13 mouse cellular contexts compared by ENCODE assay signal in the genomic region with DNA sequence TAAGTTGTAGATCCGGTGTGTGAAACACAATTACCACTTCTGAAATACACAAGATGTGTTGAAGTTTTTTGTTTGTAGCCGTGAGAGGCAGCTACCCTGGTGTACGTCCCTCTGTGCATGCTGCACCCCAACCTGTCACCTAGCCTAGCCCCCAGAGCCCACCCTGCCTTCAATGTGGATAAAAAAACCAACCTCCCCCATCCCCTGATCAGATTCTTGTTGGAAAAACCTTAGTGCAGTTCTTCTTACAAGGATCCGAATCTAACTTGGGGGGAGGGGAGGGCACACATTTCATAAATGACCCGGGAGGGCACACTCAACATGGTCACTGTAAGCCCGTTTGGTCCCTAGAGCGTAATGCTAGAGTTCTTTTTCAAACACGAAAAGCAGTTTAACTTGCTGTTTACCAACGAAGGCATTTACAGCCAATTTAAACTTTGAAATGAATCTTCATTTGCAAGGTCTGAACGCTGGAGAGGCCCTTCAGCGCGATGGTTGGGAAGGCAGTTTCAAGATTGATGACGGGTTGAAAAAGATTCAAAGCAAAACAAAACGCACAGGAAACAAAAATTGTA. TPM values are rescaled to one million over a fixed set of nuclear protein-coding genes. Genes with fewer than 3 reads are reported as not detected.
A peak's percentile ranks its signal among the peaks of the same experiment; 100 is the strongest.
DNase-seq lines count a peak whose midpoint lies in the region; ATAC-seq and TF ChIP-seq lines count a peak whose summit lies in the region.
"Had no signal": no experiment of that assay in that cellular context is flagged by ENCODE, and none has a peak within 500 bp of the region (broad histone marks: within the 10 kb centered on the region; RNA-seq: fewer than 3 reads in every experiment).

No protein-coding gene starts in this region.

- H3K9ac ChIP-seq in kidney, postnatal 0 days (ENCODE audit: low read depth, low read length) = no peak overlapping the region
- peak overlapping the region; percentile 59 for H3K9ac ChIP-seq in forebrain, embryonic 12.5 days
- H3K9ac ChIP-seq in limb, embryonic 15.5 days = no peak overlapping the region
- H3K9ac ChIP-seq in stomach, postnatal 0 days (ENCODE audit: low read length) = no peak overlapping the region
- H3K9ac ChIP-seq: hindbrain, embryonic 14.5 days; liver, postnatal 0 days; neural tube, embryonic 13.5 days had no signal

- no peak overlapping the region for H3K27ac ChIP-seq in kidney, postnatal 0 days
- H3K27ac ChIP-seq in forebrain, embryonic 12.5 days = no peak overlapping the region
- H3K27ac ChIP-seq in limb, embryonic 15.5 days = no peak overlapping the region
- no peak overlapping the region for H3K27ac ChIP-seq in stomach, postnatal 0 days (replicated peaks)
- H3K27ac ChIP-seq: hindbrain, embryonic 14.5 days; neural tube, embryonic 13.5 days had no signal

- no peak for ATAC-seq in kidney, postnatal 0 days (replicated peaks; ENCODE audit: low FRiP score, low read depth)
- no peak for ATAC-seq in forebrain, embryonic 12.5 days (ENCODE audit: low FRiP score)
- no peak for ATAC-seq in limb, embryonic 15.5 days (ENCODE audit: insufficient number of reproducible peaks, low FRiP score, low TSS enrichment, low read depth)
- ATAC-seq in stomach, postnatal 0 days (ENCODE audit: low FRiP score, low TSS enrichment) = no peak
- ATAC-seq: liver, postnatal 0 days had no signal

- H3K4me1 ChIP-seq in kidney, postnatal 0 days (replicated peaks; ENCODE audit: insufficient read depth, low read length) = no peaks in the 10 kb centered on the region
- peaks cover 31% of the 10 kb centered on the region for H3K4me1 ChIP-seq in forebrain, embryonic 12.5 days
- peaks cover 18% of the 10 kb centered on the region for H3K4me1 ChIP-seq in limb, embryonic 15.5 days
- no peaks in the 10 kb centered on the region for H3K4me1 ChIP-seq in stomach, postnatal 0 days (replicated peaks; ENCODE audit: control insufficient read depth, insufficient read depth)

- DNase-seq in kidney, postnatal 0 days (ENCODE audit: low spot score) = no peak
- DNase-seq in kidney, adult 9 months = no peak
- peak; percentile 22 for DNase-seq in retina, postnatal 1 day
- no peak for DNase-seq in thymus, postnatal 0 days (ENCODE audit: low spot score)
- no peak for DNase-seq in stomach, postnatal 0 days (ENCODE audit: low spot score)
- DNase-seq: adrenal gland, postnatal 10 days; kidney, postnatal 25 days; liver, postnatal 0 days; right cerebral cortex, postnatal 14 days had no signal

- H3K4me3 ChIP-seq in kidney, postnatal 0 days (replicated peaks; ENCODE audit: low read depth, low read length) = no peak overlapping the region
- H3K4me3 ChIP-seq in forebrain, embryonic 12.5 days (replicated peaks) = peak overlapping the region; percentile 37
- H3K4me3 ChIP-seq in limb, embryonic 15.5 days = no peak overlapping the region
- H3K4me3 ChIP-seq in stomach, postnatal 0 days (ENCODE audit: low read depth, low read length) = no peak overlapping the region

- H3K4me2 ChIP-seq in kidney, postnatal 0 days (ENCODE audit: low read length) = peak overlapping the region; percentile 51
- peak overlapping the region; percentile 63 for H3K4me2 ChIP-seq in forebrain, embryonic 12.5 days
- H3K4me2 ChIP-seq in limb, embryonic 15.5 days = peak overlapping the region; percentile 41
- no peak overlapping the region for H3K4me2 ChIP-seq in stomach, postnatal 0 days (replicated peaks; ENCODE audit: low read depth)

- no peaks in the 10 kb centered on the region for H3K9me3 ChIP-seq in kidney, postnatal 0 days (replicated peaks; ENCODE audit: low read length)
- no peaks in the 10 kb centered on the region for H3K9me3 ChIP-seq in forebrain, embryonic 12.5 days
- no peaks in the 10 kb centered on the region for H3K9me3 ChIP-seq in limb, embryonic 15.5 days
- no peaks in the 10 kb centered on the region for H3K9me3 ChIP-seq in stomach, postnatal 0 days (ENCODE audit: control insufficient read depth, low read length)
- H3K9me3 ChIP-seq: neural tube, embryonic 13.5 days had no signal

- 11% methylated on average over 14 of the region's 14 CpGs for WGBS in kidney, postnatal 0 days
- WGBS in forebrain, embryonic 12.5 days = 8% methylated on average over 14 of the region's 14 CpGs
- WGBS in limb, embryonic 15.5 days = 16% methylated on average over 14 of the region's 14 CpGs
- 5% methylated on average over 14 of the region's 14 CpGs for WGBS in stomach, postnatal 0 days

- TF ChIP-seq CTCF in kidney, postnatal 0 days (IDR thresholded peaks at IDR 0.05; ENCODE audit: low read depth) = no peak
- no peak for TF ChIP-seq CTCF in stomach, postnatal 0 days (IDR thresholded peaks at IDR 0.05; ENCODE audit: low read depth)

- peaks cover 46% of the 10 kb centered on the region for H3K27me3 ChIP-seq in kidney, postnatal 0 days (ENCODE audit: insufficient read depth, low read length)
- H3K27me3 ChIP-seq in forebrain, embryonic 12.5 days = peaks cover 76% of the 10 kb centered on the region
- peaks cover 83% of the 10 kb centered on the region for H3K27me3 ChIP-seq in limb, embryonic 15.5 days
- H3K27me3 ChIP-seq in stomach, postnatal 0 days (ENCODE audit: control insufficient read depth, insufficient read depth, low read length) = peaks cover 45% of the 10 kb centered on the region

- no peak for TF ChIP-seq EP300 in stomach, postnatal 0 days (optimal IDR thresholded peaks at IDR 0.05)

- no peaks in the 10 kb centered on the region for H3K36me3 ChIP-seq in kidney, postnatal 0 days (ENCODE audit: insufficient read depth, low read length)
- H3K36me3 ChIP-seq in forebrain, embryonic 12.5 days (replicated peaks) = no peaks in the 10 kb centered on the region
- H3K36me3 ChIP-seq in limb, embryonic 15.5 days = no peaks in the 10 kb centered on the region
- no peaks in the 10 kb centered on the region for H3K36me3 ChIP-seq in stomach, postnatal 0 days (ENCODE audit: control insufficient read depth, insufficient read depth, low read length)
- H3K36me3 ChIP-seq: neural tube, embryonic 13.5 days had no signal

RNA-seq across cellular contexts. Expression of a gene that starts 7.5 kb away (rescaled TPM):
- polyA plus RNA-seq in kidney, postnatal 0 days (2015; fragmentation: Nextera tagmentation; extraction: Ambion mirVana) = 24.2 and 25.4 TPM in 2 replicates
- polyA plus RNA-seq in forebrain, embryonic 12.5 days (2016; fragmentation: Nextera tagmentation; extraction: Ambion mirVana) = 59.0 and 69.4 TPM in 2 replicates
- polyA plus RNA-seq in limb, embryonic 15.5 days (2015; fragmentation: Nextera tagmentation; extraction: Ambion mirVana) = 11.0 and 12.2 TPM in 2 replicates
- polyA plus RNA-seq in thymus, postnatal 0 days (2015; fragmentation: Nextera tagmentation; extraction: Ambion mirVana) = 0.12 TPM in 1 of 2 replicates, not detected in the other
- 0.05 and 0.08 TPM in 2 replicates for polyA plus RNA-seq in stomach, postnatal 0 days (2015; fragmentation: Nextera tagmentation; extraction: Ambion mirVana)
- polyA plus RNA-seq: hindbrain, embryonic 14.5 days; liver, postnatal 0 days; neural tube, embryonic 13.5 days had no signal

Comparison
In these comparisons a context has a peak if more than half of its experiments do, and no peak if none do; other contexts are left out.
1. RNA of a gene that starts 7.5 kb away (polyA plus RNA-seq): 59.0 to 69.4 TPM in forebrain, embryonic 12.5 days, 24.2 to 25.4 TPM in kidney, postnatal 0 days and 11.0 to 12.2 TPM in limb, embryonic 15.5 days; 0.12 TPM in thymus, postnatal 0 days and 0.05 to 0.08 TPM in stomach, postnatal 0 days; every median in the first group is over 10 times any median in the second.